Mouse (Mus musculus) thymus, adult 2 months (tissue): ENCODE results near the gene Enpp6. TPM values are rescaled to one million over a fixed set of nuclear protein-coding genes. Genes with fewer than 3 reads are reported as not detected.

Source experiments
- DNase-seq: peaks from one replicate; pipeline ENCODE4 v3.0.0; 2021
- H3K27ac ChIP-seq: fragments of 200-500 bp; 2 replicates; pipeline ENCODE4 v1.5.1; 2012; ENCODE audit warnings: low read length, control low read depth; ENCODE audit not compliant: control insufficient read depth, insufficient read depth
- H3K27me3 ChIP-seq: fragments of 200-500 bp; 2 replicates; pipeline ENCODE4 v1.6.1; 2012; ENCODE audit warnings: mild to moderate bottlenecking, low read length, moderate library complexity, mixed read lengths; ENCODE audit not compliant: control insufficient read depth, insufficient read depth
- H3K36me3 ChIP-seq: fragments of 200-500 bp; 2 replicates; pipeline ENCODE4 v1.6.1; 2012; ENCODE audit warnings: mild to moderate bottlenecking, low read length, moderate library complexity; ENCODE audit not compliant: control insufficient read depth, insufficient read depth
- H3K4me1 ChIP-seq: fragments of 200-500 bp; replicated peaks from 2 replicates; pipeline ENCODE4 v1.6.1; 2012; ENCODE audit warnings: low read length; ENCODE audit not compliant: control insufficient read depth, insufficient read depth
- H3K4me3 ChIP-seq: fragments of 200-500 bp; 2 replicates; pipeline ENCODE4 v1.5.1; 2012; ENCODE audit warnings: mild to moderate bottlenecking, low read length, control low read depth, moderate library complexity; ENCODE audit not compliant: control insufficient read depth, insufficient read depth
- CTCF ChIP-seq: fragments of 200-500 bp; IDR thresholded peaks from 2 replicates; pipeline ENCODE4 v1.5.1; 2012; ENCODE audit warnings: mild to moderate bottlenecking, control low read depth, low read length, moderate library complexity, borderline replicate concordance; ENCODE audit not compliant: control insufficient read depth, poor library complexity, insufficient read depth; ENCODE audit errors: extremely low read depth
- POLR2A ChIP-seq: fragments of 200-500 bp; IDR thresholded peaks from 2 replicates; pipeline ENCODE4 v1.6.1; 2012; ENCODE audit warnings: mild to moderate bottlenecking, low read length, control low read depth, moderate library complexity; ENCODE audit not compliant: control insufficient read depth, poor library complexity, insufficient read depth; ENCODE audit errors: extremely low read depth
- WGBS: fragments of 180-500 bp; shearing (Covaris S2); methylation state at CpG from one replicate; pipeline ENCODE4 v1.1.7; 2018; 5-methylcytosine and 5-hydroxymethylcytosine counted together
- polyA plus RNA-seq: library from polyadenylated mRNA; depleted of rRNA; stranded (reverse); fragments of >200 nt; gene quantifications from 2 replicates; pipeline ENCODE4 v1.2.3, GENCODE M21; 2012

The Enpp6 gene
- polyA plus RNA-seq, 1 experiment = 1.3 TPM

DNA sequence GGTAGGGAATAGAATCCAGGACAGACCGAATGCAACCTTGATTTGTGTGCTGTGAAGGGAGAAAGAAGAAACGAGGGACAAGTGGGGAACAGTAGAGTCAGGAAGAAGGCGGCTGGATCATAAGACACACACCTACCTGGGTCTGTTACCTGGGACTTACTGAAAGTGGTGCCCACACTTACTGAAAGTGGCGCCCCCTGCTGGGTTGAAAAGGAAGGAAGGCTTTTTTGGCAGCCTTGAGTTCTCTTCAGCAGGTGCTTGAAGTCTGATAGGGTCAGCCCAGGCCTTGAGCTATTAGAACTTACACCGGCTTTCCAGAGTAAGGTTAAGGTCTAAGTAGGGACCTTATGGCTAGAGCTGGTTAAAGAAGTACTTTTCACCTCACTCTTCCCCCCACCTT lies 40.5 kb upstream of the Enpp6 start:
- Histone ChIP-seq H3K27me3 (no peaks in the 10 kb centered on the region), H3K4me3 (no peak overlapping the region), H3K27ac (no peak overlapping the region), H3K4me1 (peaks cover 8% of the 10 kb centered on the region), H3K36me3 (no peaks in the 10 kb centered on the region)
- TF ChIP-seq CTCF (no peak), POLR2A (no peak)
- peak; percentile 49 for DNase-seq
- WGBS = 85% methylated on average over 5 of the region's 5 CpGs

DNA sequence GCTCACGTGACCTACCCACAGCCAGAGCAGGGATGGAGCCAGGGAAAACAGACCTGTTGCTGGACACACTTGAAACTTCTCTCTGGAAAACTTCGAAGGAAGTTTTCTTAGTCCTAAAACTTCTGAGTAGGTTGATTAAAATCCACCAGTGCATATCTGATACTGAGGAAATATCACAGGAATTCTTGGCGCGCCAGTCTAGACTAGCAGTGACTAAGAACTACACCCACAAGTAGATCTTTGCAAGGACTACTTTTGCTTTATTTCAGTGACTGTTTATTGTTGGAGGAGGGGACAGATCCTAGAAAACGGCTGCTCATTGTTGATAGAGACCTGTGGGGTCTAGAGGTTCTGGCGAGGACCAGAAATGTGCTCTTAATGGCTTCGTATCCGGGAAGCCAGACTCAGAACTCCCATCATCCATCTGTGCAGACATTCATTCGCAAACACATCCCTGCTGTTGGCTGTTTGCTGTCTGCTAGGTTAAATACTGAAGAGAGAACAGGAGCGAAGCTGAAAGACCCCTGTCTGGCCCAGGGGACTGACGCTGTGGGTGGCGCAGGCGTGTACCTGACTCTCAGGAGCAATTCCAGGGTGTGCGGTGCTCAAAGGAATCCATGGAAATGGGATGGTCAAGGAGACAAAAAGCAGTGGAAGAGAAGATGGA lies 38.5 kb upstream of the Enpp6 start:
- Histone ChIP-seq H3K36me3 (no peaks in the 10 kb centered on the region), H3K27me3 (no peaks in the 10 kb centered on the region), H3K4me3 (no peak overlapping the region), H3K4me1 (no peaks in the 10 kb centered on the region), H3K27ac (no peak overlapping the region)
- WGBS = 95% methylated on average over 14 of the region's 14 CpGs
- no peak for TF ChIP-seq CTCF
- no peak for DNase-seq

DNA sequence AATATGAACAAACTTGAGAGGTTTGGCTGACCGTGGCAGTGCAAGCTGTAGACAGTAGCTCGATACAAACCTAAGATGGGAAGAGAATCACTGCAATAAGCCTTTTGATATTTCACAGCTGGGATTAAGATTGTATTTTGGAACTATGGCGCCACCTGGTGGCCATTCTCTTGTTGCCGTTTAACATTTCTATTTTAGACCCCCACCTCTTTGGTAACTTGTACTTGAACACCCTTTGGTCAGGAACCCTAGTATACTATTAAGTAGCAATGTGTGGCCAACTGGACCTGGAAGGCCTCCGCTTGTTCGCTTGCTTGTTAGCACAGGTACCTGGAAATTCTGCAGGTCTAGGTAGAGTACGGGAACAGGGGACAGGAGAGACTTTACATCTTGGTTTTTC lies 33.2 kb upstream of the Enpp6 start:
- Histone ChIP-seq H3K36me3 (no peaks in the 10 kb centered on the region), H3K4me3 (no peak overlapping the region), H3K27me3 (no peaks in the 10 kb centered on the region), H3K27ac (no peak overlapping the region), H3K4me1 (no peaks in the 10 kb centered on the region)
- TF ChIP-seq CTCF (no peak), POLR2A (no peak)
- peak; percentile 55 for DNase-seq
- 24% methylated on average over 7 of the region's 7 CpGs for WGBS

DNA sequence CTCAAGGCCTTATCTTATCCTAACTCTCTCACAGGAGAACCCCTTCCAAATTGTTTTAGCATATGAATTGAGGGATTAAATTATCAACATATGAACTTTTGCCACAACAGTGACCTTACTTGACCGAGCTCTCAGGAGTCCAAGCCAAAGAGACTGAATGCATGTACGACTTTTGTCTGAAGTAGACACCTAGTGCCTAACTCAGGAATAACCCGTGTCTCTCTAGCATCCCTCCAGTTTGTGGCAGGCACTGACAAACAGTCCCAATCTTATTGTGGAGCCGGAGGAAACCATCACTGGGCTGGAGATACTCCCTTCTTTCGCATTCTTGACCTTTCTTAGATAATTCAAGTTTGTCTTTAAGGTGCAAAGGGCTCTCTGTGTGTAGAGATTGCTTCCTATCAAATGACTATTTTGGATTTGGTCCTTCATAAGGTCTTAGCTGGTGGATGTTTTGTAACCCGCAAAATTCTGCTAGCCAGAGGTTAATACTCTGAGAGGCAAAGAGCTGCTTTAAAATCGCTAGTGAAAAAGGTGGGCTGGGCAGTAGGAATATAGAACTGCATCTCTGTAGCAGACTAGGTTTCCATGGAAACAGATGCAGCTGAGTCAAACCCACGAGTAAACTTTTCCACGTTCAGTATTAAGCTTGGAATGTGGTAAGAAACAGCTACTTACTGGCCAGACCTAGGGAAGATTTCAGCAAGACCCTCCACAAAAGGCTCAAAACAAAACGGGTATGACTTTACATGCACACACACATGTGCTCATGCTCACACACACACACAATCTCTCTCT lies 23.9 kb upstream of the Enpp6 start:
- TF ChIP-seq POLR2A = no peak
- TF ChIP-seq CTCF = no peak
- Histone ChIP-seq H3K27me3 (no peaks in the 10 kb centered on the region), H3K4me3 (no peak overlapping the region), H3K4me1 (no peaks in the 10 kb centered on the region), H3K27ac (no peak overlapping the region), H3K36me3 (no peaks in the 10 kb centered on the region)
- no peak for DNase-seq
- 86% methylated on average over 10 of the region's 10 CpGs for WGBS

GRCm38 (mm10) chr8:46963619-46964145 lies 23.0 kb upstream of the Enpp6 start:
- no peak for TF ChIP-seq CTCF
- no peak for TF ChIP-seq POLR2A
- Histone ChIP-seq H3K4me3 (no peak overlapping the region), H3K27ac (no peak overlapping the region), H3K4me1 (no peaks in the 10 kb centered on the region), H3K36me3 (no peaks in the 10 kb centered on the region), H3K27me3 (no peaks in the 10 kb centered on the region)
- DNase-seq = no peak
- WGBS = 63% methylated on average over 8 of the region's 8 CpGs

DNA sequence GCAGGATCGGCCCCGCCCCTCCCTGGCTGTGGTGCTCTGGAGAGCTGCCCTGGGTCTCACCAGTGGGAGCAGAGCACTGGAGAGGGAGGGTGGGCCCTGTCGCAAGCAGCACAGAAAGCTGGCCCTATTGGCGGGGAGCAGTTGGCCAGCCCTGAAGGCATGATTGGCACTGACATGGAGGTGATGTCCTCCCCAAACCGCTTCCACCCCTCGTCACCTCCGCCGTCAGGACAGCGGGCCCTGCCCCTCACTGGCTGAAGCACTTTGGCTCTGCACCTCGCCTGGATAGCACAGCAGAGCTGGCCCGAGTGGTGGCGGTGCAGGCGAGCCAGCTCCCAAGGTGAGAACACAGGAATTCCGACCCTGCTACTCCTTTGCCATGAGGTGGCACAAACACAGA lies 20.9 kb upstream of the Enpp6 start:
- TF ChIP-seq POLR2A = no peak
- TF ChIP-seq CTCF = no peak
- Histone ChIP-seq H3K4me1 (no peaks in the 10 kb centered on the region), H3K4me3 (no peak overlapping the region), H3K27ac (no peak overlapping the region), H3K36me3 (no peaks in the 10 kb centered on the region), H3K27me3 (no peaks in the 10 kb centered on the region)
- DNase-seq = no peak
- 97% methylated on average over 14 of the region's 14 CpGs for WGBS
